Mouse (Mus musculus) heart, embryonic 11.5 days (tissue): ENCODE results near the gene Abcc12. TPM values are rescaled to one million over a fixed set of nuclear protein-coding genes. Genes with fewer than 3 reads are reported as not detected.

Experiments
- ATAC-seq: fragments of 200-750 bp; cut with Nextera tagmentation; replicated peaks from 2 replicates; pipeline ENCODE4 v1.8.0; 2017; ENCODE audit warnings: moderate library complexity; ENCODE audit not compliant: insufficient number of reproducible peaks, low FRiP score, low TSS enrichment
- H3K27ac ChIP-seq: fragments of 300-500 bp; sonication (generic); 2 replicates; pipeline ENCODE4 v1.5.1; 2014; ENCODE audit warnings: mild to moderate bottlenecking, low read depth, low read length
- H3K27me3 ChIP-seq: fragments of 300-500 bp; sonication (generic); 2 replicates; pipeline ENCODE4 v1.6.1; 2014; ENCODE audit warnings: mild to moderate bottlenecking, low read length, mixed read lengths; ENCODE audit not compliant: control insufficient read depth, insufficient read depth
- H3K36me3 ChIP-seq: fragments of 300-500 bp; sonication (generic); 2 replicates; pipeline ENCODE4 v1.6.1; 2014; ENCODE audit warnings: mild to moderate bottlenecking, low read length, moderate library complexity, mixed read lengths; ENCODE audit not compliant: control insufficient read depth, insufficient read depth
- H3K4me1 ChIP-seq: fragments of 300-500 bp; sonication (generic); 2 replicates; pipeline ENCODE4 v1.6.1; 2014; ENCODE audit warnings: low read length; ENCODE audit not compliant: control insufficient read depth, insufficient read depth
- H3K4me2 ChIP-seq: fragments of 300-500 bp; sonication (generic); 2 replicates; pipeline ENCODE4 v1.6.1; 2014; ENCODE audit warnings: mild to moderate bottlenecking, moderate library complexity
- H3K4me3 ChIP-seq: fragments of 300-500 bp; sonication (generic); 2 replicates; pipeline ENCODE4 v1.5.1; 2014; ENCODE audit warnings: low read depth, low read length
- H3K9ac ChIP-seq: fragments of 300-500 bp; sonication (generic); 2 replicates; pipeline ENCODE4 v1.6.1; 2014; ENCODE audit warnings: mild to moderate bottlenecking, low read depth, low read length, moderate library complexity
- H3K9me3 ChIP-seq: fragments of 300-500 bp; sonication (generic); replicated peaks from 2 replicates; pipeline ENCODE4 v1.6.1; 2016; ENCODE audit warnings: low read length; ENCODE audit not compliant: control insufficient read depth
- WGBS: fragments of 180-500 bp; shearing (Covaris S2); extraction: QIAGEN DNeasy Blood & Tissue Kit; methylation state at CpG from one replicate; pipeline ENCODE4 v1.1.7; 2014; ENCODE audit not compliant: insufficient replicate concordance; 5-methylcytosine and 5-hydroxymethylcytosine counted together
- polyA plus RNA-seq: library from polyadenylated mRNA; unstranded; fragments of >200 nt; fragmentation: Nextera tagmentation; extraction: Ambion mirVana; gene quantifications from 2 replicates; pipeline ENCODE4 v1.2.1, GENCODE M21; 2014

The Abcc12 gene
- polyA plus RNA-seq, 1 experiment from 2014 or later = not detected

- H3K27me3 ChIP-seq = no peaks in the 10 kb centered on the region
- no peak for ATAC-seq
- no peak overlapping the region for H3K4me3 ChIP-seq
- H3K9me3 ChIP-seq = no peaks in the 10 kb centered on the region
- 76% methylated on average over 6 of the region's 6 CpGs for WGBS
- no peaks in the 10 kb centered on the region for H3K4me1 ChIP-seq
- no peak overlapping the region for H3K27ac ChIP-seq
- no peaks in the 10 kb centered on the region for H3K36me3 ChIP-seq
- H3K9ac ChIP-seq = no peak overlapping the region
- H3K4me2 ChIP-seq = no peak overlapping the region
Observed at GRCm38 (mm10) chr8:86540906-86541305, 39.6 kb downstream of the Abcc12 start.

GRCm38 (mm10) chr8:86540376-86540775, 40.1 kb downstream of the Abcc12 start:
- no peaks in the 10 kb centered on the region for H3K36me3 ChIP-seq
- H3K9me3 ChIP-seq = no peaks in the 10 kb centered on the region
- no peaks in the 10 kb centered on the region for H3K27me3 ChIP-seq
- no peak for ATAC-seq
- 76% methylated on average over 2 of the region's 2 CpGs for WGBS
- no peak overlapping the region for H3K4me2 ChIP-seq
- H3K4me3 ChIP-seq = no peak overlapping the region
- no peaks in the 10 kb centered on the region for H3K4me1 ChIP-seq
- no peak overlapping the region for H3K9ac ChIP-seq
- H3K27ac ChIP-seq = no peak overlapping the region

- H3K4me2 ChIP-seq = no peak overlapping the region; the same call in 1 of the 2 replicates
- no peaks in the 10 kb centered on the region for H3K4me1 ChIP-seq
- H3K9ac ChIP-seq = no peak overlapping the region
- no peaks in the 10 kb centered on the region for H3K9me3 ChIP-seq
- H3K36me3 ChIP-seq = no peaks in the 10 kb centered on the region
- no peak for ATAC-seq
- 64% methylated on average over 3 of the region's 3 CpGs for WGBS
- H3K27me3 ChIP-seq = no peaks in the 10 kb centered on the region; the same call in 1 of the 2 replicates
- H3K4me3 ChIP-seq = no peak overlapping the region
- no peak overlapping the region for H3K27ac ChIP-seq
Observed at GRCm38 (mm10) chr8:86536663-86536987, 43.9 kb downstream of the Abcc12 start.

GRCm38 (mm10) chr8:86535791-86536662, 44.5 kb downstream of the Abcc12 start:
- H3K36me3 ChIP-seq = no peaks in the 10 kb centered on the region
- no peak overlapping the region for H3K4me3 ChIP-seq
- no peaks in the 10 kb centered on the region for H3K9me3 ChIP-seq
- 50% methylated on average over 11 of the region's 11 CpGs for WGBS
- peak overlapping the region; percentile 25; the same call in 1 of the 2 replicates for H3K4me2 ChIP-seq
- no peaks in the 10 kb centered on the region; the same call in 1 of the 2 replicates for H3K27me3 ChIP-seq
- 0 out of 2 replicates have a peak, but pooled peaks have one; percentile 26 for ATAC-seq
- H3K27ac ChIP-seq = no peak overlapping the region
- H3K4me1 ChIP-seq = no peaks in the 10 kb centered on the region
- no peak overlapping the region for H3K9ac ChIP-seq

GRCm38 (mm10) chr8:86535068-86535560, 45.4 kb downstream of the Abcc12 start:
- H3K4me2 ChIP-seq = no peak overlapping the region
- no peak overlapping the region for H3K27ac ChIP-seq
- H3K27me3 ChIP-seq = no peaks in the 10 kb centered on the region; the same call in 1 of the 2 replicates
- no peaks in the 10 kb centered on the region for H3K9me3 ChIP-seq
- H3K4me3 ChIP-seq = no peak overlapping the region
- no peak for ATAC-seq
- no peaks in the 10 kb centered on the region for H3K36me3 ChIP-seq
- WGBS = 69% methylated on average over 7 of the region's 7 CpGs
- H3K9ac ChIP-seq = no peak overlapping the region
- H3K4me1 ChIP-seq = no peaks in the 10 kb centered on the region

GRCm38 (mm10) chr8:86529714-86530113, 50.8 kb downstream of the Abcc12 start:
- Histone ChIP-seq H3K9me3 (no peaks in the 10 kb centered on the region), H3K4me3 (no peak overlapping the region), H3K27ac (no peak overlapping the region), H3K4me1 (no peaks in the 10 kb centered on the region), H3K9ac (no peak overlapping the region), H3K4me2 (no peak overlapping the region), H3K36me3 (no peaks in the 10 kb centered on the region), H3K27me3 (no peaks in the 10 kb centered on the region; the same call in 1 of the 2 replicates)
- WGBS = 55% methylated on average over 2 of the region's 2 CpGs
- no peak for ATAC-seq

- no peak for ATAC-seq
- H3K9ac ChIP-seq = no peak overlapping the region
- 79% methylated on average over 19 of the region's 19 CpGs for WGBS
Observed at GRCm38 (mm10) chr8:86527336-86528029, 53.0 kb downstream of the Abcc12 start.

GRCm38 (mm10) chr8:86526808-86527207, 53.7 kb downstream of the Abcc12 start:
- no peak overlapping the region for H3K4me3 ChIP-seq
- no peaks in the 10 kb centered on the region for H3K9me3 ChIP-seq
- H3K27me3 ChIP-seq = no peaks in the 10 kb centered on the region
- H3K4me2 ChIP-seq = no peak overlapping the region
- no peaks in the 10 kb centered on the region for H3K4me1 ChIP-seq
- no peaks in the 10 kb centered on the region for H3K36me3 ChIP-seq
- no peak for ATAC-seq
- no peak overlapping the region for H3K27ac ChIP-seq
- no peak overlapping the region for H3K9ac ChIP-seq
- WGBS = 91% methylated on average over 8 of the region's 8 CpGs

More at GRCm38 (mm10) chr8:86527336-86528029, 53.0 kb downstream of the Abcc12 start:
- Histone ChIP-seq H3K27me3 (no peaks in the 10 kb centered on the region), H3K4me1 (no peaks in the 10 kb centered on the region), H3K4me2 (no peak overlapping the region), H3K9me3 (no peaks in the 10 kb centered on the region), H3K36me3 (no peaks in the 10 kb centered on the region), H3K4me3 (no peak overlapping the region), H3K27ac (no peak overlapping the region)
